Mouse (Mus musculus): ENCODE data around the gene Capza1.

- TF ChIP-seq CTCF (IDR thresholded peaks at IDR 0.05; ENCODE audit: extremely low read depth, insufficient read length, insufficient replicate concordance, low read depth, low read length) (no peak), POLR2A (IDR thresholded peaks at IDR 0.05; ENCODE audit: low read depth, low read length) (no peak)
Observed at GRCm38 (mm10) chr3:104792360-104793270, 71.7 kb downstream of the Capza1 start.
